Mouse (Mus musculus) ovary, postnatal 36 days (tissue): ENCODE measurements around the gene Gm4724.
"Not testable (repeated sequence)": the region's sequence is repeated elsewhere in the genome, so short reads cannot be mapped to it uniquely, and the experiment has no call there.

Source experiments
- DNase-seq: peaks from one replicate; pipeline ENCODE4 v3.0.0; 2022; ENCODE audit warnings: low spot score, mixed read lengths

Gm4724 gene

DNA sequence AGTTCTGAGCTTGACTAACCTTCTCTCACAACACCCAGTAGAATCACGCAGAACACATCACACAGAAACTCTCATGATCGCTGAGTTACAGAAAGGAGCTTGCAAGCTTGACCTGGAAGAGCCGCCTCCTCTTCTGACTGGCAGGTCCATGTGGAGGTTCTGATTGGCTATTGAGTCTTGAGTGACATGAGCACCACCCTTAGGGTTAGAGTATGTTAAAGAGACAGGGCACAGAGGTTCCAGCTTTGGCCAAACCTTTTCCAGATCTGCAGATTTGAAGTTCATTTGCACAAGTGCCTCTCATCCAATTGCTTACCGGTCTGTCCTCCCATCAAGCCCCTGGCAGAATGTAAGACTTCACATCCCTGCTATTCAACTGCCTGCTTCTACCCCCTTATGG, at the start of gene Gm4724:
Gm4724 (minus strand) TSS at position 101 of the 400 bp plus-strand sequence.
- not testable (repeated sequence) for DNase-seq

DNA sequence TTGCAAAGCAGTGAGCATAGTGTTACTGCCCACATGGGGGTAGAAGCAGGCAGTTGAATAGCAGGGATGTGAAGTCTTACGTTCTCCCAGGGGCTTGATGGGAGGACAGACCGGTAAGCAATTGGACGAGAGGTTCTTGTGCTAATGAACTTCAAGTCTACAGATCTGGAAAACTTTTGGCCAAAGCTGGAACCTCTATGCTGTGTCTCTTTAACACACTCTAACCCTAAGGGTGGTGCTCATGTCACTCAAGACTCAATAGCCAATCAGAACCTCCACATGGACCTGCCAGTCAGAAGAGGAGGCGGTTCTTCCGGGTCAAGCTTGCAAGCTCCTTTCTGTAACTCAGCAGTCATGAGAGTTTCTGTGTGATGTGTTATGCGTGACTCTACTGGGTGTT, 34.1 kb upstream of the Gm4724 start, which contains the start of gene Zfp965:
Zfp965 (plus strand) TSS at position 301 of the 400 bp plus-strand sequence.
- DNase-seq = not testable (repeated sequence)
